Mouse (Mus musculus) myocyte (in vitro differentiated cells): ENCODE measurements around the gene Gp1bb.

Experiments
- MYOG ChIP-seq, 3 experiments: IDR thresholded peaks; one replicate each; pipeline ENCODE4 v1.6.1; 2011; ENCODE audit warnings: control low read depth in 2 of 3, low read depth in 2 of 3, mild to moderate bottlenecking in 2 of 3; ENCODE audit not compliant: insufficient read length in 2 of 3, control insufficient read depth in 1 of 3, insufficient read depth in 1 of 3
- POLR2A ChIP-seq: IDR thresholded peaks from one replicate; pipeline ENCODE4 v1.6.1; 2011; ENCODE audit warnings: low read depth, mild to moderate bottlenecking, control low read depth, moderate library complexity; ENCODE audit not compliant: insufficient read length
- SRF ChIP-seq: IDR thresholded peaks from one replicate; pipeline ENCODE4 v1.6.1; 2011; ENCODE audit warnings: low read depth; ENCODE audit not compliant: control insufficient read depth, insufficient read length
- TCF12 ChIP-seq: IDR thresholded peaks from one replicate; pipeline ENCODE4 v1.6.1; 2011; ENCODE audit warnings: mild to moderate bottlenecking, control low read depth; ENCODE audit not compliant: poor library complexity, insufficient read depth, severe bottlenecking
- TCF3 ChIP-seq: IDR thresholded peaks from one replicate; pipeline ENCODE4 v1.6.1; 2011; ENCODE audit warnings: low read depth, control low read depth; ENCODE audit not compliant: insufficient read length
- USF1 ChIP-seq: IDR thresholded peaks from one replicate; pipeline ENCODE4 v1.6.1; 2011; ENCODE audit warnings: low read depth, mild to moderate bottlenecking, control low read depth, moderate library complexity

GRCm38 (mm10) chr16:18586076-18586905 lies 35.9 kb downstream of the Gp1bb start:
- TF ChIP-seq POLR2A (no peak), USF1 (no peak), SRF (no peak), MYOG (IDR thresholded peaks at IDR 0.05; ENCODE audit: control insufficient read depth in 1 of 3, insufficient read depth in 1 of 3, insufficient read length in 2 of 3, low read depth in 2 of 3) (peak in 1 of 3 experiments; percentile 23), TCF3 (no peak), TCF12 (no peak)
